Mouse (Mus musculus) megakaryocyte, embryonic 14.5 days (primary cell): ENCODE measurements around the gene Sparc.

Experiments
- FLI1 ChIP-seq: IDR thresholded peaks from 2 replicates; pipeline ENCODE4 v1.6.1; 2012; ENCODE audit warnings: low read length, inconsistent platforms, mixed read lengths
- GATA1 ChIP-seq: IDR thresholded peaks from 3 replicates; pipeline ENCODE4 v1.6.1; 2012; ENCODE audit warnings: mixed read lengths, low read length, inconsistent platforms, borderline replicate concordance

DNA sequence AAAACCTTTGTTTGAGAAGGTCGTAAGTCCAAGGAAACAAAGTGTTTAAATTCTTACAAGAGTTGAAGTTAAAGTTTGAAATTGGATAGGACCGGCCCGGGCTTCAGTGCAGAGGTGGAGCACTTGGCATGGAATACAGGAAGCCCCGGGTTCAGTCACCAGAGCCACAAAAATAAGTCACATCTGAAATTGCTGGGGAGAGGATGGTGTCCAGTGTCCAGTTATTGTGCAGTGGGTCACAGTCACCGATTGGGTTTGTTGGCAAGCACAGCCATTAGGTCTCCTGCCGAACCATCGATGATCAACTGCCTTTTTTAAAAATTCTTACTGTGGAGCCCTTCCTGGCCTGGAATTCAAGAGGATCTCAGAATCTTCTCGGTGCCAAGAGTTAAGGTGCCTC is 47.8 kb upstream of the Sparc start:
- no peak for TF ChIP-seq GATA1
- TF ChIP-seq FLI1, result no peak
